Mouse (Mus musculus) C2C12 (cell line): Measurements from ENCODE around the gene Trp53.

Experiments
- CTCF ChIP-seq: IDR thresholded peaks from one replicate; pipeline ENCODE4 v1.5.1; 2011; ENCODE audit not compliant: control insufficient read depth, insufficient read depth, insufficient read length
- USF1 ChIP-seq: IDR thresholded peaks from one replicate; pipeline ENCODE4 v1.6.1; 2011; ENCODE audit warnings: low read depth, mild to moderate bottlenecking, control low read depth, moderate library complexity

DNA sequence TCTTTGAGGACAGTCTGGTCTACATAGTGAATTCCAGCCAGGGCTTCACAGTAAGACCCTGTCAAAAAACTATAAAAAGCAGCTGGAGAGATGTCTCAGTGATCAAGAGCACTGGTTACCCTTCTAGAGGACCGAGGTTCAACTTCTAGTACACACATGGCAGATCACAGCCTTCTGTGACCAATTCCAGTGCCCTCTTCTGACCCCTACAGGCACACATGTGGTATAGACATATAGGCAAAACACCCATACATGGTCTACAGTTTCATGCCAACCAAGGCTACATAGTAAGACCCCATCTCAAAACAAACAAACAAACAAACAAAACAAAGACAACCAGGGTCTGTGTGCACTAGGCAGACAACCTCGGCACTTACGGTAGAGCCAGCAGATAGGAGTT, 4.9 kb upstream of the Trp53 start:
- TF ChIP-seq CTCF (no peak), USF1 (no peak)
